Mouse (Mus musculus): ENCODE data around the gene Klhl10. TPM values are rescaled to one million over a fixed set of nuclear protein-coding genes. Genes with fewer than 3 reads are reported as not detected.

Gene Klhl10
- polyA plus RNA-seq, 1 experiment from 2014 or later: 0.75 TPM

- H3K9ac ChIP-seq: 0 out of 2 replicates have a peak overlapping the region, but pooled peaks have one; percentile 17
- H3K27ac ChIP-seq (replicated peaks): no peak overlapping the region
- no peak overlapping the region for H3K4me2 ChIP-seq
- no peak overlapping the region for H3K4me3 ChIP-seq
- no peaks in the 10 kb centered on the region for H3K9me3 ChIP-seq
- 73% methylated on average over 11 of the region's 11 CpGs for WGBS
- no peaks in the 10 kb centered on the region for H3K36me3 ChIP-seq
- no peak for ATAC-seq (ENCODE audit: low read depth)
- peaks cover 29% of the 10 kb centered on the region for H3K27me3 ChIP-seq
- peaks cover 41% of the 10 kb centered on the region for H3K4me1 ChIP-seq (replicated peaks)
Observed at GRCm38 (mm10) chr11:100411736-100412135, 30.0 kb upstream of the Klhl10 start.

GRCm38 (mm10) chr11:100413541-100413940, 28.2 kb upstream of the Klhl10 start:
- Histone ChIP-seq H3K9me3 (no peaks in the 10 kb centered on the region), H3K36me3 (no peaks in the 10 kb centered on the region), H3K4me3 (peak overlapping the region; percentile 63), H3K4me2 (peak overlapping the region; percentile 65), H3K27me3 (peaks cover 32% of the 10 kb centered on the region), H3K9ac (peak overlapping the region; percentile 79), H3K4me1 (replicated peaks) (peaks cover 41% of the 10 kb centered on the region), H3K27ac (replicated peaks) (0 out of 2 replicates have a peak overlapping the region, but pooled peaks have one; percentile 79)
- 78% methylated on average over 11 of the region's 11 CpGs for WGBS
- no peak for ATAC-seq (ENCODE audit: low read depth)

- peak within 1 kb of the TSS; percentile 79 for H3K9ac ChIP-seq
- H3K27ac ChIP-seq (replicated peaks): peak within 1 kb of the TSS; percentile 79
- H3K4me2 ChIP-seq: peak within 1 kb of the TSS; percentile 65
- H3K4me3 ChIP-seq: peak within 1 kb of the TSS; percentile 63
- no peaks in the 10 kb centered on the region for H3K36me3 ChIP-seq
- peak; percentile 95 for ATAC-seq (ENCODE audit: low read depth)
- H3K27me3 ChIP-seq: peaks cover 32% of the 10 kb centered on the region
- no peaks in the 10 kb centered on the region for H3K9me3 ChIP-seq
- peaks cover 41% of the 10 kb centered on the region for H3K4me1 ChIP-seq (replicated peaks)
- 1% methylated on average over 93 of the region's 93 CpGs for WGBS
Observed at GRCm38 (mm10) chr11:100414021-100414913, 27.4 kb upstream of the Klhl10 start, which contains the start of gene P3h4. Gene P3h4 (minus strand): TSS chr11:100414836.

GRCm38 (mm10) chr11:100414914-100415822, 26.5 kb upstream of the Klhl10 start, which contains the start of gene Fkbp10:
Gene Fkbp10 (plus strand): TSS chr11:100415697.
- Histone ChIP-seq H3K4me1 (replicated peaks) (peaks cover 41% of the 10 kb centered on the region), H3K4me3 (peak within 1 kb of the TSS; percentile 63), H3K9me3 (no peaks in the 10 kb centered on the region), H3K4me2 (peak within 1 kb of the TSS; percentile 65), H3K27me3 (peaks cover 32% of the 10 kb centered on the region), H3K36me3 (no peaks in the 10 kb centered on the region), H3K27ac (replicated peaks) (peak within 1 kb of the TSS; percentile 79), H3K9ac (peak within 1 kb of the TSS; percentile 79)
- 1% methylated on average over 31 of the region's 31 CpGs for WGBS
- ATAC-seq (ENCODE audit: low read depth): peak; percentile 41

GRCm38 (mm10) chr11:100421537-100421936, 20.2 kb upstream of the Klhl10 start:
- no peak for ATAC-seq (ENCODE audit: low read depth)
- H3K36me3 ChIP-seq: 0 out of 2 replicates have a peak, but pooled peaks cover 3% of the 10 kb centered on the region
- H3K4me3 ChIP-seq: no peak overlapping the region
- WGBS: 55% methylated on average over 8 of the region's 8 CpGs
- peaks cover 5% of the 10 kb centered on the region for H3K27me3 ChIP-seq
- no peak overlapping the region for H3K27ac ChIP-seq (replicated peaks)
- H3K4me2 ChIP-seq: no peak overlapping the region
- no peaks in the 10 kb centered on the region for H3K9me3 ChIP-seq
- H3K9ac ChIP-seq: no peak overlapping the region
- no peaks in the 10 kb centered on the region for H3K4me1 ChIP-seq (replicated peaks)

GRCm38 (mm10) chr11:100423836-100424235, 17.9 kb upstream of the Klhl10 start:
- no peaks in the 10 kb centered on the region for H3K9me3 ChIP-seq
- no peak overlapping the region for H3K4me3 ChIP-seq
- H3K4me2 ChIP-seq: no peak overlapping the region
- H3K27me3 ChIP-seq: no peaks in the 10 kb centered on the region
- H3K36me3 ChIP-seq: peaks cover 5% of the 10 kb centered on the region; the same call in 1 of the 2 replicates
- H3K4me1 ChIP-seq (replicated peaks): 0 out of 2 replicates have a peak, but pooled peaks cover 3% of the 10 kb centered on the region
- 90% methylated on average over 7 of the region's 7 CpGs for WGBS
- no peak for ATAC-seq (ENCODE audit: low read depth)
- H3K9ac ChIP-seq: no peak overlapping the region
- no peak overlapping the region for H3K27ac ChIP-seq (replicated peaks)

- no peak for ATAC-seq (ENCODE audit: low read depth)
- 0 out of 2 replicates have a peak, but pooled peaks cover 6% of the 10 kb centered on the region for H3K4me1 ChIP-seq (replicated peaks)
- H3K27me3 ChIP-seq: no peaks in the 10 kb centered on the region
- no peak overlapping the region for H3K4me3 ChIP-seq
- H3K9ac ChIP-seq: no peak overlapping the region
- no peak overlapping the region for H3K4me2 ChIP-seq
- H3K27ac ChIP-seq (replicated peaks): no peak overlapping the region
- 31% methylated on average over 7 of the region's 7 CpGs for WGBS
- H3K36me3 ChIP-seq: peaks cover 21% of the 10 kb centered on the region
- no peaks in the 10 kb centered on the region for H3K9me3 ChIP-seq
Observed at GRCm38 (mm10) chr11:100425851-100426250, 15.9 kb upstream of the Klhl10 start.

GRCm38 (mm10) chr11:100426820-100427219, 14.9 kb upstream of the Klhl10 start:
- 0 out of 2 replicates have a peak, but pooled peaks cover 6% of the 10 kb centered on the region for H3K4me1 ChIP-seq (replicated peaks)
- H3K9ac ChIP-seq: no peak overlapping the region
- WGBS: 89% methylated on average over 3 of the region's 3 CpGs
- H3K9me3 ChIP-seq: no peaks in the 10 kb centered on the region
- no peak overlapping the region for H3K27ac ChIP-seq (replicated peaks)
- peaks cover 30% of the 10 kb centered on the region for H3K36me3 ChIP-seq
- H3K4me2 ChIP-seq: no peak overlapping the region
- no peak overlapping the region for H3K4me3 ChIP-seq
- ATAC-seq (ENCODE audit: low read depth): no peak
- no peaks in the 10 kb centered on the region for H3K27me3 ChIP-seq

- 61% methylated on average over 9 of the region's 9 CpGs for WGBS
- ATAC-seq (ENCODE audit: low read depth): no peak; the same call in 1 of the 2 replicates
- Histone ChIP-seq H3K36me3 (peaks cover 47% of the 10 kb centered on the region), H3K4me2 (no peak overlapping the region), H3K27me3 (no peaks in the 10 kb centered on the region), H3K27ac (replicated peaks) (peak overlapping the region; percentile 33; the same call in 1 of the 2 replicates), H3K9ac (no peak overlapping the region), H3K4me3 (no peak overlapping the region), H3K9me3 (no peaks in the 10 kb centered on the region), H3K4me1 (replicated peaks) (0 out of 2 replicates have a peak, but pooled peaks cover 6% of the 10 kb centered on the region)
Observed at GRCm38 (mm10) chr11:100428612-100429199, 13.0 kb upstream of the Klhl10 start.

GRCm38 (mm10) chr11:100430052-100430451, 11.7 kb upstream of the Klhl10 start:
- 0 out of 2 replicates have a peak, but pooled peaks cover 6% of the 10 kb centered on the region for H3K4me1 ChIP-seq (replicated peaks)
- no peak overlapping the region for H3K4me2 ChIP-seq
- no peaks in the 10 kb centered on the region for H3K9me3 ChIP-seq
- H3K27ac ChIP-seq (replicated peaks): no peak overlapping the region
- peaks cover 55% of the 10 kb centered on the region for H3K36me3 ChIP-seq
- no peak overlapping the region for H3K4me3 ChIP-seq
- no peaks in the 10 kb centered on the region for H3K27me3 ChIP-seq
- no peak for ATAC-seq (ENCODE audit: low read depth)
- H3K9ac ChIP-seq: no peak overlapping the region
- WGBS: 92% methylated on average over 7 of the region's 7 CpGs

GRCm38 (mm10) chr11:100432002-100432401, 9.7 kb upstream of the Klhl10 start:
- H3K4me3 ChIP-seq: no peak overlapping the region
- H3K9ac ChIP-seq: no peak overlapping the region
- no peak overlapping the region for H3K27ac ChIP-seq (replicated peaks)
- H3K4me1 ChIP-seq (replicated peaks): 0 out of 2 replicates have a peak, but pooled peaks cover 6% of the 10 kb centered on the region
- 92% methylated on average over 5 of the region's 5 CpGs for WGBS
- H3K36me3 ChIP-seq: peaks cover 67% of the 10 kb centered on the region
- no peak overlapping the region for H3K4me2 ChIP-seq
- H3K9me3 ChIP-seq: no peaks in the 10 kb centered on the region
- ATAC-seq (ENCODE audit: low read depth): no peak
- no peaks in the 10 kb centered on the region for H3K27me3 ChIP-seq
